Mouse (Mus musculus): ENCODE results near the gene Dlg2.

DNA sequence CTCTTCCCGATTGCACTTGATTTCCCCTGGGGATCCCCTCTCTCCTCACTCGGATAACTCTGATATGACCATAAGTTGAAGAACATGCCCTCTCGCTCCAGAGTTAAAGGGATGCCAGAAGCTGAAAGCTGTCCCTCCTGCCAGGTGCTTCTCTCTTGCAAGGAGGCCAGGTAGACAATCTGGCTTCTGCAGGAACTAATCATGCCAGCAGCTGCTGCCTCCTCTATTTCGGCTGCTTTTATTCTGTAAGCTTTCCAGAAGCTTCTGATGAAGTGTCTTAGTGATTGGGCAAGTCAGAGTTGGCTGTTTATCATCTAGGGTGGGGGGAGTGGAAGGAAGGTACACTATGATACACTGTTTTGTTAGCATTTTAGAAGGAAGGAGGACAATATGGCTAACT, 1127.1 kb downstream of the Dlg2 start:
- no peak for TF ChIP-seq CTCF (IDR thresholded peaks at IDR 0.05; ENCODE audit: low read depth, low read length)
- no peak for TF ChIP-seq TAL1 (conservative IDR thresholded peaks at IDR 0.05; ENCODE audit: low read depth, low read length)
- no peak for TF ChIP-seq GATA1 (IDR thresholded peaks at IDR 0.05; ENCODE audit: borderline replicate concordance, low read length)

Data from G1E (cell line).